Comparison of ENCODE assay signal across 7 mouse cellular contexts in the genomic region with DNA sequence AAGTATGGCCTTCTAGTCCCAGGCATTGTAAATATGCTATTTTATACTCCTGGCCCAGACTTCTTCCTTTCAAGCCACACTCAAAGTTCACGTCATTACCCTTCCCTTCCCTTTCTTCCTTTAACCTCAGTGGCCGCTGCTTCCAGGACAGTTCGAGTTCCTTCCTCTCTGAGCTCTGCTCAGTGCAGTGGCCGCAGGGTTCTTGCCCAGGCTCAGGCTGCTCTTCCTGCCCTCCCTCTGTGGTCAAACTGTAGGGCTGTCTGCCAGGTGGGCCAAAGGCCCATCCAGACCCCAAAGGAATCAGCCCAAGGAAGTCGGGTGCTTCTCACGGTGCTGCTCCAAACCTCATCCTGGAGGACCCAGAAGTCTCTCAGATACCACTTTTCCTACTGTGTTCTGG. TPM values are rescaled to one million over a fixed set of nuclear protein-coding genes. Genes with fewer than 3 reads are reported as not detected.
DNase-seq lines count a peak whose midpoint lies in the region; ATAC-seq lines count a peak whose summit lies in the region.

No protein-coding gene starts in this region.

- peaks cover 83% of the 10 kb centered on the region for H3K36me3 ChIP-seq in embryonic facial prominence, embryonic 13.5 days
- H3K36me3 ChIP-seq in limb, embryonic 15.5 days, result peaks cover 55% of the 10 kb centered on the region

- H3K9me3 ChIP-seq in embryonic facial prominence, embryonic 13.5 days, result 0 out of 2 replicates have a peak, but pooled peaks cover 3% of the 10 kb centered on the region
- H3K9me3 ChIP-seq in limb, embryonic 15.5 days, result no peaks in the 10 kb centered on the region

- H3K4me1 ChIP-seq in brown adipose tissue, adult 24 weeks (ENCODE audit: control insufficient read depth, insufficient read depth, insufficient read length, low read length), result peaks cover 3% of the 10 kb centered on the region
- peaks cover 42% of the 10 kb centered on the region for H3K4me1 ChIP-seq in embryonic facial prominence, embryonic 13.5 days
- peaks cover 39% of the 10 kb centered on the region for H3K4me1 ChIP-seq in limb, embryonic 15.5 days

- H3K27ac ChIP-seq in brown adipose tissue, adult 24 weeks (replicated peaks; ENCODE audit: low read depth, low read length), result peak overlapping the region; percentile 57
- H3K27ac ChIP-seq in embryonic facial prominence, embryonic 13.5 days, result peak overlapping the region; percentile 82
- H3K27ac ChIP-seq in limb, embryonic 15.5 days, result peak overlapping the region; percentile 81

- H3K9ac ChIP-seq in embryonic facial prominence, embryonic 13.5 days, result peak overlapping the region; percentile 18
- no peak overlapping the region for H3K9ac ChIP-seq in limb, embryonic 15.5 days

- no peak for DNase-seq in urinary bladder, postnatal 4 days (ENCODE audit: low spot score in 2 of 2)
- no peak for DNase-seq in layer of hippocampus, postnatal 25 days (ENCODE audit: extremely low spot score in 1 of 2, low spot score in 1 of 2)

- H3K27me3 ChIP-seq in embryonic facial prominence, embryonic 13.5 days, result no peaks in the 10 kb centered on the region
- H3K27me3 ChIP-seq in limb, embryonic 15.5 days, result no peaks in the 10 kb centered on the region

- H3K4me3 ChIP-seq in brown adipose tissue, adult 24 weeks (ENCODE audit: insufficient read depth, low read depth, low read length), result no peak overlapping the region
- no peak overlapping the region for H3K4me3 ChIP-seq in embryonic facial prominence, embryonic 13.5 days
- no peak overlapping the region for H3K4me3 ChIP-seq in limb, embryonic 15.5 days

- H3K4me2 ChIP-seq in embryonic facial prominence, embryonic 13.5 days, result peak overlapping the region; percentile 30; the same call in 1 of the 2 replicates
- H3K4me2 ChIP-seq in limb, embryonic 15.5 days, result peak overlapping the region; percentile 24

- no peak for ATAC-seq in embryonic facial prominence, embryonic 13.5 days (ENCODE audit: insufficient number of reproducible peaks, insufficient read depth, low FRiP score, low TSS enrichment, low read depth)
- peak; percentile 71 to 73 for ATAC-seq in hematopoietic stem cell, adult 5-6 weeks (replicated peaks in 1 of 2; ENCODE audit: insufficient read depth in 1 of 2, low FRiP score in 2 of 2, low TSS enrichment in 1 of 2, low read depth in 1 of 2, poor library complexity in 2 of 2, severe bottlenecking in 2 of 2)
- ATAC-seq in limb, embryonic 15.5 days (ENCODE audit: insufficient number of reproducible peaks, low FRiP score, low TSS enrichment, low read depth), result no peak
- ATAC-seq in frontal cortex, adult (ENCODE audit: low TSS enrichment), result no peak

- 53% methylated on average over 6 of the region's 6 CpGs for WGBS in embryonic facial prominence, embryonic 13.5 days
- 40% methylated on average over 6 of the region's 6 CpGs for WGBS in limb, embryonic 15.5 days

RNA-seq across cellular contexts. Expression of a gene that starts 9.4 kb away (rescaled TPM):
- polyA plus RNA-seq in brown adipose tissue, adult 24 weeks (2012; ENCODE audit: insufficient read depth, insufficient read length, missing spikeins), result 2.8 and 3.5 TPM in 2 replicates
- polyA plus RNA-seq in embryonic facial prominence, embryonic 13.5 days (2015; fragmentation: Nextera tagmentation; extraction: Ambion mirVana), result 147 and 152 TPM in 2 replicates
- total RNA-seq in hematopoietic stem cell, adult 5-6 weeks (2017), result 2.8 and 2.9 TPM in 2 replicates
- polyA plus RNA-seq in limb, embryonic 15.5 days (2015; fragmentation: Nextera tagmentation; extraction: Ambion mirVana), result 101 and 109 TPM in 2 replicates
- total RNA-seq in layer of hippocampus, postnatal 25 days (2021), result 1 to 10 TPM; 5.9 to 6.1 TPM

Comparison
In these comparisons a context has a peak if more than half of its experiments do, and no peak if none do; other contexts are left out.
1. ATAC-seq: peak in hematopoietic stem cell, adult 5-6 weeks (2 of 2); none in embryonic facial prominence, embryonic 13.5 days (single experiment), limb, embryonic 15.5 days (single experiment) and frontal cortex, adult (single experiment).
2. RNA of a gene that starts 9.4 kb away (polyA plus RNA-seq): 147 to 152 TPM in embryonic facial prominence, embryonic 13.5 days and 101 to 109 TPM in limb, embryonic 15.5 days; 2.8 to 3.5 TPM in brown adipose tissue, adult 24 weeks; every median in the first group is over 10 times any median in the second.
3. Peak in every context shown above with its lines, with median percentiles within 50 percentile points of each other: H3K27ac ChIP-seq.